Mouse (Mus musculus) forebrain, embryonic 14.5 days (tissue): ENCODE measurements around the gene Zdhhc13. TPM values are rescaled to one million over a fixed set of nuclear protein-coding genes. Genes with fewer than 3 reads are reported as not detected.
A peak's percentile ranks its signal among the peaks of the same experiment; 100 is the strongest.

ENCODE experiments used
- ATAC-seq: fragments of 200-750 bp; cut with Nextera tagmentation; 2 replicates; pipeline ENCODE4 v1.8.0; 2017; ENCODE audit warnings: mild to moderate bottlenecking, moderate library complexity
- DNase-seq: peaks from one replicate; pipeline ENCODE4 v3.0.0-alpha.2; 2015; ENCODE audit warnings: low spot score
- H3K27ac ChIP-seq: fragments of 300-500 bp; sonication (generic); 2 replicates; pipeline ENCODE4 v1.5.1; 2014; ENCODE audit warnings: low read depth, mild to moderate bottlenecking, control low read depth, low read length, moderate library complexity
- H3K27me3 ChIP-seq: fragments of 300-500 bp; sonication (generic); replicated peaks from 2 replicates; pipeline ENCODE4 v1.6.1; 2014; ENCODE audit warnings: low read length, control low read depth, mixed read lengths; ENCODE audit not compliant: control insufficient read depth, insufficient read depth
- H3K36me3 ChIP-seq: fragments of 300-500 bp; sonication (generic); 2 replicates; pipeline ENCODE4 v1.6.1; 2014; ENCODE audit warnings: low read length, control low read depth; ENCODE audit not compliant: control insufficient read depth, insufficient read depth
- H3K4me1 ChIP-seq: fragments of 300-500 bp; sonication (generic); 2 replicates; pipeline ENCODE4 v1.6.1; 2014; ENCODE audit warnings: antibody characterized with exemption, low read length, control low read depth; ENCODE audit not compliant: control insufficient read depth, insufficient read depth
- H3K4me2 ChIP-seq: fragments of 300-500 bp; sonication (generic); 2 replicates; pipeline ENCODE4 v1.6.1; 2014; ENCODE audit warnings: mild to moderate bottlenecking, control low read depth, low read length
- H3K4me3 ChIP-seq: fragments of 300-500 bp; sonication (generic); 2 replicates; pipeline ENCODE4 v1.5.1; 2014; ENCODE audit warnings: low read depth, low read length, control low read depth
- H3K9ac ChIP-seq: fragments of 300-500 bp; sonication (generic); 2 replicates; pipeline ENCODE4 v1.6.1; 2014; ENCODE audit warnings: mild to moderate bottlenecking, low read length, control low read depth, moderate library complexity
- H3K9me3 ChIP-seq: fragments of 300-500 bp; sonication (generic); replicated peaks from 2 replicates; pipeline ENCODE4 v1.6.1; 2016; ENCODE audit warnings: low read length, control low read depth, mixed read lengths; ENCODE audit not compliant: control insufficient read depth
- WGBS: fragments of 180-500 bp; shearing (Covaris S2); extraction: QIAGEN DNeasy Blood & Tissue Kit; methylation state at CpG from one replicate; pipeline ENCODE4 v1.1.7; 2014; 5-methylcytosine and 5-hydroxymethylcytosine counted together
- polyA plus RNA-seq: library from polyadenylated mRNA; unstranded; fragments of >200 nt; fragmentation: Nextera tagmentation; extraction: Ambion mirVana; gene quantifications from 2 replicates; pipeline ENCODE4 v1.2.1, GENCODE M21; 2014

Gene Zdhhc13
- polyA plus RNA-seq, 1 experiment from 2014 or later, result 54.9 TPM

- Histone ChIP-seq H3K4me2 (no peak overlapping the region), H3K4me3 (no peak overlapping the region), H3K9ac (no peak overlapping the region), H3K36me3 (no peaks in the 10 kb centered on the region), H3K9me3 (no peaks in the 10 kb centered on the region), H3K27ac (no peak overlapping the region), H3K27me3 (no peaks in the 10 kb centered on the region), H3K4me1 (no peaks in the 10 kb centered on the region)
- WGBS, result 71% methylated on average over 3 of the region's 3 CpGs
- DNase-seq (no peak), ATAC-seq (no peak)
Measured at GRCm38 (mm10) chr7:48842353-48842752, 53.5 kb downstream of the Zdhhc13 start.

GRCm38 (mm10) chr7:48843541-48843940, 54.7 kb downstream of the Zdhhc13 start:
- Histone ChIP-seq H3K36me3 (no peaks in the 10 kb centered on the region), H3K4me1 (no peaks in the 10 kb centered on the region), H3K4me3 (no peak overlapping the region), H3K9me3 (no peaks in the 10 kb centered on the region), H3K9ac (no peak overlapping the region), H3K4me2 (no peak overlapping the region), H3K27me3 (no peaks in the 10 kb centered on the region), H3K27ac (no peak overlapping the region)
- DNase-seq, result no peak
- WGBS, result 85% methylated on average over 5 of the region's 5 CpGs
- no peak for ATAC-seq

- no peaks in the 10 kb centered on the region for H3K36me3 ChIP-seq
- no peaks in the 10 kb centered on the region for H3K9me3 ChIP-seq
- DNase-seq (no peak), ATAC-seq (no peak)
- H3K4me2 ChIP-seq, result no peak overlapping the region
- WGBS, result 94% methylated on average over 12 of the region's 12 CpGs
- no peaks in the 10 kb centered on the region for H3K4me1 ChIP-seq
- no peak overlapping the region for H3K27ac ChIP-seq
- H3K4me3 ChIP-seq, result no peak overlapping the region
- H3K9ac ChIP-seq, result no peak overlapping the region
- H3K27me3 ChIP-seq, result no peaks in the 10 kb centered on the region
Measured at GRCm38 (mm10) chr7:48845213-48845973, 56.6 kb downstream of the Zdhhc13 start.

GRCm38 (mm10) chr7:48846755-48847154, 58.0 kb downstream of the Zdhhc13 start:
- Histone ChIP-seq H3K9me3 (no peaks in the 10 kb centered on the region), H3K4me1 (no peaks in the 10 kb centered on the region), H3K36me3 (no peaks in the 10 kb centered on the region), H3K4me3 (no peak overlapping the region), H3K4me2 (no peak overlapping the region), H3K27me3 (no peaks in the 10 kb centered on the region), H3K27ac (no peak overlapping the region), H3K9ac (no peak overlapping the region)
- ATAC-seq, result no peak
- DNase-seq, result no peak
- 59% methylated on average over 6 of the region's 6 CpGs for WGBS

GRCm38 (mm10) chr7:48847820-48848650, 59.2 kb downstream of the Zdhhc13 start, which contains the start of gene Csrp3:
Gene Csrp3, minus strand, starts transcription at chr7:48848033.
- DNase-seq (no peak), ATAC-seq (no peak)
- no peaks in the 10 kb centered on the region for H3K36me3 ChIP-seq
- H3K4me1 ChIP-seq, result no peaks in the 10 kb centered on the region
- no peak within 1 kb of the TSS for H3K9ac ChIP-seq
- H3K4me2 ChIP-seq, result no peak within 1 kb of the TSS
- no peaks in the 10 kb centered on the region for H3K9me3 ChIP-seq
- H3K27ac ChIP-seq, result no peak within 1 kb of the TSS
- WGBS, result 39% methylated on average over 11 of the region's 11 CpGs
- H3K4me3 ChIP-seq, result no peak within 1 kb of the TSS
- H3K27me3 ChIP-seq, result no peaks in the 10 kb centered on the region

DNA sequence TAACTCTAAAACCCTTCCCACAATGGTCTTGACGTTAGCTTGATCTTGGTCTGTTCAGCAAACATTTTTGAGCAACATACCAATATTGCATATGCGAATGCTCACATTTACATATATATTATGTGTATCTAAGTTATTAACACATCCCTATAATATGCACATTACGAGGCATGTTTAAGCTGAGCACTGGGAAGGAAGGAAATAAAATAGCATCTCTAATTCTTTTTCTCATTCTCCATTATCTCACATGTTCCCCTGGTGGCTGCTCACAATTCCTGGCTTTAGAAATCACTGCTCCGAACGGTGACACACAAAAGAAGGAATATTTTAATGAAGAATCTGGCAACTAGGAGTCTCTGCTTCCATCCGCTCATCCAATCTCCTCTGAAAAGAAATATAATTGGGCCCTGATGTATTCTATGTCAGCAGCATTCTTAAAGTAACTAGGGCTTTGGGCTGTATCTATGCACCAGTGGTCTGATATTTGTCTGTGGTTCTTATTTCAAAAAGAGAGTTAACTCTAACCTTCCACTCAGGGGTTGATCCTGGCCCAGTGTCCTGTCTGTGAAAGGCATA, 62.8 kb downstream of the Zdhhc13 start:
- no peak overlapping the region for H3K9ac ChIP-seq
- no peak overlapping the region for H3K4me3 ChIP-seq
- ATAC-seq (no peak), DNase-seq (peak; percentile 19)
- no peak overlapping the region for H3K4me2 ChIP-seq
- 41% methylated on average over 6 of the region's 6 CpGs for WGBS
- no peaks in the 10 kb centered on the region for H3K36me3 ChIP-seq
- H3K27me3 ChIP-seq, result no peaks in the 10 kb centered on the region
- no peaks in the 10 kb centered on the region for H3K9me3 ChIP-seq
- H3K4me1 ChIP-seq, result no peaks in the 10 kb centered on the region
- H3K27ac ChIP-seq, result no peak overlapping the region

GRCm38 (mm10) chr7:48853496-48853895, 64.7 kb downstream of the Zdhhc13 start:
- no peaks in the 10 kb centered on the region for H3K27me3 ChIP-seq
- H3K9ac ChIP-seq, result no peak overlapping the region
- H3K9me3 ChIP-seq, result no peaks in the 10 kb centered on the region
- no peak for DNase-seq
- H3K27ac ChIP-seq, result no peak overlapping the region
- H3K4me1 ChIP-seq, result no peaks in the 10 kb centered on the region
- H3K4me3 ChIP-seq, result no peak overlapping the region
- H3K36me3 ChIP-seq, result no peaks in the 10 kb centered on the region
- H3K4me2 ChIP-seq, result no peak overlapping the region
- ATAC-seq, result no peak
- WGBS, result 87% methylated on average over 13 of the region's 13 CpGs

- DNase-seq (no peak), ATAC-seq (no peak)
- Histone ChIP-seq H3K9ac (no peak overlapping the region), H3K27me3 (no peaks in the 10 kb centered on the region), H3K36me3 (no peaks in the 10 kb centered on the region), H3K4me3 (no peak overlapping the region), H3K27ac (no peak overlapping the region), H3K4me2 (no peak overlapping the region), H3K4me1 (no peaks in the 10 kb centered on the region), H3K9me3 (no peaks in the 10 kb centered on the region)
- WGBS, result 93% methylated on average over 3 of the region's 3 CpGs
Measured at GRCm38 (mm10) chr7:48855461-48855860, 66.7 kb downstream of the Zdhhc13 start.
